Mouse (Mus musculus): ENCODE measurements around the gene Nlgn3.

DNA sequence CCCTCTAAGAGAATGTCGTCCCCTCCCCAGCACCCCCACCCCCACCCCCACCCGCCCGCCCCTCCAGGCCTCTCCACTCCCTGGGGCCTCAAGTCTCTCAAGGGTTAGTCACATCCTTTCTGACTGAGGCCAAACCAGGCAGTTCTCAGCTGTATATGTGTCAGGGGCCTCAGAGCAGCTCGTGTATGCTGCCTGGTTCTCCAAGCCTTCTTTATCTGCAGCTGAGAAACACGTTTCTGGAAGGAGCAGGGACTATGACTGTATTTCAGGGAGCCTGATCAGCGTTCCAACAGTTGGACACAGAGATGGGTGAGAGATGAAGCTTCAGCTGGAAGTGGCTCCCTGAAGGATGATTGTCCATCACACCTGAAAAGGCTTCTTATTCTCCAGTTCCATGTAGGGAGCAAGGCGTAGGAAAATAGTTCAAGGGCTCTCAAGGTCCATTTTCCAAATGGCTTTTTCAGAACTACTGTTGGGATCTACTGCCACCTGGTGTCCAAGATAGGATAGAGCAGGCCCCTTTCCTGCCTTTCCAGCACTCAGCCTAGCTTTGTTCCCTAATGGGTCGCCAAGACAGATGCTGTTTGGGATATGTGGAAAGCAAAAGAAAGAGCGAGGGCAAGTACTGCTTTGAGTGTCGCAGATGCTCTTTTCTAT lies 30.5 kb downstream of the Nlgn3 start:
- TF ChIP-seq CTCF (IDR thresholded peaks at IDR 0.05; ENCODE audit: borderline replicate concordance, control insufficient read depth, extremely low read depth, insufficient read depth, low read length, poor library complexity) (no peak), POLR2A (IDR thresholded peaks at IDR 0.05; ENCODE audit: control insufficient read depth, extremely low read depth, insufficient read depth, low read length, poor library complexity) (no peak)

Measured in thymus, adult 2 months (tissue).